Mouse (Mus musculus): ENCODE measurements around the gene Unc119. TPM values are rescaled to one million over a fixed set of nuclear protein-coding genes. Genes with fewer than 3 reads are reported as not detected.

Gene Unc119
- polyA plus RNA-seq, 1 experiment from 2014 or later: 39.4 TPM

- 57% methylated on average over 2 of the region's 2 CpGs for WGBS
- H3K36me3 ChIP-seq (ENCODE audit: insufficient read depth, low read length): peaks cover 42% of the 10 kb centered on the region
- H3K9me3 ChIP-seq (ENCODE audit: low read length): no peaks in the 10 kb centered on the region
- H3K4me1 ChIP-seq (ENCODE audit: insufficient read depth, low read length): peaks cover 13% of the 10 kb centered on the region; the same call in 1 of the 2 replicates
- no peaks in the 10 kb centered on the region for H3K27me3 ChIP-seq (ENCODE audit: insufficient read depth, low read length)
- no peak for ATAC-seq (ENCODE audit: low FRiP score, low TSS enrichment)
- peak overlapping the region; percentile 13; the same call in 1 of the 2 replicates for H3K27ac ChIP-seq (ENCODE audit: low read length)
- H3K4me3 ChIP-seq (ENCODE audit: low read length): no peak overlapping the region
- H3K9ac ChIP-seq (replicated peaks; ENCODE audit: low read length): no peak overlapping the region
- peak overlapping the region; percentile 37; the same call in 1 of the 2 replicates for H3K4me2 ChIP-seq (replicated peaks; ENCODE audit: low read depth, low read length)
Observed at GRCm38 (mm10) chr11:78322076-78322831, 21.0 kb upstream of the Unc119 start.

- H3K4me3 ChIP-seq (ENCODE audit: low read length): peak within 1 kb of the TSS; percentile 22; the same call in 1 of the 2 replicates
- H3K27ac ChIP-seq (ENCODE audit: low read length): peak within 1 kb of the TSS; percentile 13; the same call in 1 of the 2 replicates
- ATAC-seq (ENCODE audit: low FRiP score, low TSS enrichment): peak; percentile 96
- peaks cover 13% of the 10 kb centered on the region; the same call in 1 of the 2 replicates for H3K4me1 ChIP-seq (ENCODE audit: insufficient read depth, low read length)
- peak within 1 kb of the TSS; percentile 37 for H3K4me2 ChIP-seq (replicated peaks; ENCODE audit: low read depth, low read length)
- WGBS: 6% methylated on average over 15 of the region's 15 CpGs
- H3K9ac ChIP-seq (replicated peaks; ENCODE audit: low read length): peak within 1 kb of the TSS; percentile 34
- H3K36me3 ChIP-seq (ENCODE audit: insufficient read depth, low read length): peaks cover 35% of the 10 kb centered on the region
- no peaks in the 10 kb centered on the region for H3K27me3 ChIP-seq (ENCODE audit: insufficient read depth, low read length)
- no peaks in the 10 kb centered on the region for H3K9me3 ChIP-seq (ENCODE audit: low read length)
Observed at GRCm38 (mm10) chr11:78322860-78323259, 20.4 kb upstream of the Unc119 start, which contains the start of gene Aldoc. TSS of gene Aldoc (plus strand) at chr11:78322968.

GRCm38 (mm10) chr11:78324000-78324785 is 19.1 kb upstream of the Unc119 start:
- whole genome bisulfite sequencing: 87% methylated on average over 15 of the region's 15 CpGs
- ATAC-seq (ENCODE audit: low FRiP score, low TSS enrichment): no peak
- no peak overlapping the region for H3K4me2 ChIP-seq (replicated peaks; ENCODE audit: low read depth, low read length)
- H3K36me3 ChIP-seq (ENCODE audit: insufficient read depth, low read length): peaks cover 24% of the 10 kb centered on the region
- peaks cover 17% of the 10 kb centered on the region; the same call in 1 of the 2 replicates for H3K4me1 ChIP-seq (ENCODE audit: insufficient read depth, low read length)
- no peak overlapping the region for H3K9ac ChIP-seq (replicated peaks; ENCODE audit: low read length)
- H3K27me3 ChIP-seq (ENCODE audit: insufficient read depth, low read length): no peaks in the 10 kb centered on the region
- no peak overlapping the region for H3K4me3 ChIP-seq (ENCODE audit: low read length)
- no peak overlapping the region for H3K27ac ChIP-seq (ENCODE audit: low read length)
- no peaks in the 10 kb centered on the region for H3K9me3 ChIP-seq (ENCODE audit: low read length)

GRCm38 (mm10) chr11:78324965-78325364 is 18.3 kb upstream of the Unc119 start:
- no peak overlapping the region for H3K27ac ChIP-seq (ENCODE audit: low read length)
- no peak overlapping the region for H3K4me2 ChIP-seq (replicated peaks; ENCODE audit: low read depth, low read length)
- H3K27me3 ChIP-seq (ENCODE audit: insufficient read depth, low read length): no peaks in the 10 kb centered on the region
- H3K4me3 ChIP-seq (ENCODE audit: low read length): no peak overlapping the region
- no peaks in the 10 kb centered on the region for H3K9me3 ChIP-seq (ENCODE audit: low read length)
- peaks cover 19% of the 10 kb centered on the region; the same call in 1 of the 2 replicates for H3K4me1 ChIP-seq (ENCODE audit: insufficient read depth, low read length)
- 93% methylated on average over 12 of the region's 12 CpGs for WGBS
- H3K36me3 ChIP-seq (ENCODE audit: insufficient read depth, low read length): peaks cover 18% of the 10 kb centered on the region
- no peak overlapping the region for H3K9ac ChIP-seq (replicated peaks; ENCODE audit: low read length)
- ATAC-seq (ENCODE audit: low FRiP score, low TSS enrichment): no peak

- Histone ChIP-seq H3K27me3 (ENCODE audit: insufficient read depth, low read length) (no peaks in the 10 kb centered on the region), H3K4me3 (ENCODE audit: low read length) (no peak overlapping the region), H3K9ac (replicated peaks; ENCODE audit: low read length) (no peak overlapping the region), H3K4me1 (ENCODE audit: insufficient read depth, low read length) (peaks cover 16% of the 10 kb centered on the region; the same call in 1 of the 2 replicates), H3K4me2 (replicated peaks; ENCODE audit: low read depth, low read length) (no peak overlapping the region), H3K27ac (ENCODE audit: low read length) (no peak overlapping the region), H3K9me3 (ENCODE audit: low read length) (no peaks in the 10 kb centered on the region), H3K36me3 (ENCODE audit: insufficient read depth, low read length) (no peaks in the 10 kb centered on the region)
- ATAC-seq (ENCODE audit: low FRiP score, low TSS enrichment): no peak
- WGBS: 94% methylated on average over 4 of the region's 4 CpGs
Observed at GRCm38 (mm10) chr11:78327215-78327614, 16.1 kb upstream of the Unc119 start.

- Histone ChIP-seq H3K9ac (replicated peaks; ENCODE audit: low read length) (peak within 1 kb of the TSS; percentile 77), H3K27me3 (ENCODE audit: insufficient read depth, low read length) (no peaks in the 10 kb centered on the region), H3K9me3 (ENCODE audit: low read length) (no peaks in the 10 kb centered on the region), H3K4me1 (ENCODE audit: insufficient read depth, low read length) (peaks cover 12% of the 10 kb centered on the region; the same call in 1 of the 2 replicates), H3K4me3 (ENCODE audit: low read length) (peak within 1 kb of the TSS; percentile 80), H3K36me3 (ENCODE audit: insufficient read depth, low read length) (no peaks in the 10 kb centered on the region), H3K27ac (ENCODE audit: low read length) (peak within 1 kb of the TSS; percentile 48; the same call in 1 of the 2 replicates), H3K4me2 (replicated peaks; ENCODE audit: low read depth, low read length) (peak within 1 kb of the TSS; percentile 79)
- peak; percentile 97 for ATAC-seq (ENCODE audit: low FRiP score, low TSS enrichment)
- 11% methylated on average over 37 of the region's 37 CpGs for WGBS
Observed at GRCm38 (mm10) chr11:78327634-78328511, 15.4 kb upstream of the Unc119 start, which contains the start of gene Pigs. TSS of gene Pigs (plus strand) at chr11:78328415.

- no peaks in the 10 kb centered on the region for H3K36me3 ChIP-seq (ENCODE audit: insufficient read depth, low read length)
- peak overlapping the region; percentile 79 for H3K4me2 ChIP-seq (replicated peaks; ENCODE audit: low read depth, low read length)
- H3K4me1 ChIP-seq (ENCODE audit: insufficient read depth, low read length): peaks cover 7% of the 10 kb centered on the region; the same call in 1 of the 2 replicates
- peak overlapping the region; percentile 77 for H3K9ac ChIP-seq (replicated peaks; ENCODE audit: low read length)
- H3K27ac ChIP-seq (ENCODE audit: low read length): no peak overlapping the region
- ATAC-seq (ENCODE audit: low FRiP score, low TSS enrichment): no peak
- no peaks in the 10 kb centered on the region for H3K27me3 ChIP-seq (ENCODE audit: insufficient read depth, low read length)
- peak overlapping the region; percentile 80 for H3K4me3 ChIP-seq (ENCODE audit: low read length)
- no peaks in the 10 kb centered on the region for H3K9me3 ChIP-seq (ENCODE audit: low read length)
- WGBS: under 1% methylated on average over 41 of the region's 41 CpGs
Observed at GRCm38 (mm10) chr11:78328512-78329056, 14.7 kb upstream of the Unc119 start.

GRCm38 (mm10) chr11:78332676-78333075 is 10.6 kb upstream of the Unc119 start:
- Histone ChIP-seq H3K36me3 (ENCODE audit: insufficient read depth, low read length) (peaks cover 11% of the 10 kb centered on the region), H3K9ac (replicated peaks; ENCODE audit: low read length) (no peak overlapping the region), H3K27me3 (ENCODE audit: insufficient read depth, low read length) (no peaks in the 10 kb centered on the region), H3K27ac (ENCODE audit: low read length) (no peak overlapping the region), H3K4me1 (ENCODE audit: insufficient read depth, low read length) (peaks cover 7% of the 10 kb centered on the region; the same call in 1 of the 2 replicates), H3K4me3 (ENCODE audit: low read length) (no peak overlapping the region), H3K4me2 (replicated peaks; ENCODE audit: low read depth, low read length) (no peak overlapping the region), H3K9me3 (ENCODE audit: low read length) (no peaks in the 10 kb centered on the region)
- ATAC-seq (ENCODE audit: low FRiP score, low TSS enrichment): no peak
- 90% methylated on average over 12 of the region's 12 CpGs for WGBS

- H3K9me3 ChIP-seq (ENCODE audit: low read length): no peaks in the 10 kb centered on the region
- no peak overlapping the region for H3K4me2 ChIP-seq (replicated peaks; ENCODE audit: low read depth, low read length)
- 73% methylated on average over 5 of the region's 5 CpGs for WGBS
- H3K9ac ChIP-seq (replicated peaks; ENCODE audit: low read length): no peak overlapping the region
- H3K36me3 ChIP-seq (ENCODE audit: insufficient read depth, low read length): peaks cover 12% of the 10 kb centered on the region
- H3K27ac ChIP-seq (ENCODE audit: low read length): no peak overlapping the region
- no peak overlapping the region for H3K4me3 ChIP-seq (ENCODE audit: low read length)
- H3K4me1 ChIP-seq (ENCODE audit: insufficient read depth, low read length): peaks cover 5% of the 10 kb centered on the region; the same call in 1 of the 2 replicates
- ATAC-seq (ENCODE audit: low FRiP score, low TSS enrichment): no peak
- no peaks in the 10 kb centered on the region for H3K27me3 ChIP-seq (ENCODE audit: insufficient read depth, low read length)
Observed at GRCm38 (mm10) chr11:78333992-78334391, 9.3 kb upstream of the Unc119 start.
